Mouse (Mus musculus) megakaryocyte, embryonic 14.5 days (primary cell): ENCODE data around the gene Hoxc11.

ENCODE experiments used
- FLI1 ChIP-seq: IDR thresholded peaks from 2 replicates; pipeline ENCODE4 v1.6.1; 2012; ENCODE audit warnings: low read length, inconsistent platforms, mixed read lengths
- GATA1 ChIP-seq: IDR thresholded peaks from 3 replicates; pipeline ENCODE4 v1.6.1; 2012; ENCODE audit warnings: mixed read lengths, low read length, inconsistent platforms, borderline replicate concordance

GRCm38 (mm10) chr15:102981379-102982288, 27.4 kb downstream of the Hoxc11 start:
- no peak for TF ChIP-seq GATA1
- TF ChIP-seq FLI1: no peak
